Mouse (Mus musculus) Patski (cell line): ENCODE measurements around the gene Ebi3. TPM values are rescaled to one million over a fixed set of nuclear protein-coding genes. Genes with fewer than 3 reads are reported as not detected.

Experiments used
- ATAC-seq: fragments of 100-300 bp; one replicate; pipeline ENCODE4 v1.8.0; 2021
- CTCF ChIA-PET: fragments of 350-600 bp; sonication (Branson Sonifier 250); formaldehyde crosslinking; loops from one replicate; lab custom pipeline; 2022; ENCODE audit warnings: inconsistent platforms; lab: Charles Lee
- POLR2A ChIA-PET: fragments of 350-600 bp; sonication (Branson Sonifier 250); formaldehyde crosslinking; loops from one replicate; lab custom pipeline; 2022; ENCODE audit warnings: antibody characterized with exemption, inconsistent platforms; lab: Charles Lee
- DNase-seq: peaks from one replicate; pipeline ENCODE4 v3.0.0-alpha.2; 2011; ENCODE audit warnings: low read depth, low spot score
- H3K27me3 ChIP-seq: fragments of 371-371 bp; one replicate; pipeline ENCODE4 v1.5.1; 2021
- CTCF ChIP-seq: fragments of 100-300 bp; IDR thresholded peaks from one replicate; pipeline ENCODE4 v1.5.1; 2021
- in situ Hi-C: fragments of 300-500 bp; cut with MboI; formaldehyde crosslinking; loops from 3 replicates; pipeline ENCODE4 v1.11.1; 2018; ENCODE audit warnings: low pct_unique_long_range_greater_than_20kb, mixed read lengths
- polyA plus RNA-seq: library from polyadenylated mRNA; unstranded; gene quantifications from one replicate; pipeline ENCODE4 v1.2.3, GENCODE M21; 2021

Ebi3 gene
- polyA plus RNA-seq, 1 experiment from 2014 or later = not detected

DNA sequence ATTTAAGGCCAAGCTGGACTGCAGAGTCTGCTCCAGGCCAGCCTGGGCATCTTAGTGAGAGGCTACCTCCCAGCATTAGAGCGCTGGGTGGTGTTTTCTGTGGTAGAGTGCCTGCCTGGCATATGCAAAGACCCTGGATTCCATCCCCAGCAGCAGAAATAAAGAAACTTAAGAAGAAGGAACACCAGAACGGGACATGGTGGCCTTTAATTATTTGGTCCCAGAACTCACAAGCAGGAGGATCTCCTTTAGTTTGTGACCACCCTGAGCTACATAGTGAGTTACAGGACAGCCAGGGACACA lies 6.1 kb downstream of the Ebi3 start:
- ChIA-PET CTCF (interaction anchor here (0.8 kb wide), 1 partner anchor 78 kb away, joined by 3 read pairs; the partner anchor contains the start of gene Sh3gl1), POLR2A (interaction anchor here (0.7 kb wide), 2 partner anchors 149 to 249 kb away, joined by 3 read pairs; no protein-coding TSS in a partner anchor)
- no peak for DNase-seq
- in situ Hi-C loops = no loop called here
- no peak for ATAC-seq
- TF ChIP-seq CTCF = no peak
- H3K27me3 ChIP-seq = peaks cover 2% of the 10 kb centered on the region

DNA sequence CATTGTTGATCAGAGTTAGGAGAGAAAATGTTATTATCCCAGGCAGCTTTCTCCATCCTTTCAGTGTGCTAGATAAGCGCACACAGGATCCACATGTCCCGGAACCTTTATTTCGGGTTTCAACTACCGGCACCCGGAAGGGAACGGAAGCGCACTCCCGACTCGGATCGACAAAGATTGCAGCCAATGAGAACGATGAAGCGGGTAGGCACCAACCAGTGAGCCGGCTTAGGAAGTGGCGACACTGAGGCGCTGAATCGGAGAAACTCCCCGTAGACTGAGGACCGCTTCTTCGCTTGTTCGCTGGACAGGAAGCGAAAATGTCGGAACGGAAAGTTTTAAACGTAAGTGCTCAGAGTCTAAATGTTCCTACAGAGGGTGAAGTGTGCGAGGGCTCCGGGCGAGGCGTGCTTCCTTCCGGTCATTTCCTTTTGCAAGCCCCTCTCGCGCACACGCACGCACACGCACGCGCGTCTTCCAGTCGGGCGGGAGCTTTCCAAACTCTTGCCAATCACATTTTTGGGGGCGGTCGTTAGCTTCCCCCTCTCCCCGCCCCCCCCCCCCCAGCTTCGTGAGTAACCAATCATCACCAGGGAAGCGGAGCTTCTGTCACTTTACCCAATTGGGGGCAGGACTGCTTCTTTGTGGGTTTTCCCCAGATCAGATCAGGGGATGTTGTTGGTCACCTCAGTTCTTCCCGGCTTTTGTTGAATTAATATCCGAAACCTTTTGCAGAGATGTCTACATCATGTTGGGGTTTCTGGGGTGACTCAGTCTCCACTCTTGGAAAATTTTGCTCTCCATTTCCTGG lies 6.7 kb downstream of the Ebi3 start, which contains the start of gene Yju2:
Gene Yju2 (plus strand): TSS at position 182 of the 811 bp plus-strand sequence.
- ChIA-PET CTCF (interaction anchor here (0.8 to 1.1 kb wide), 3 partner anchors 73 to 257 kb away, joined by 3 read pairs; partner anchors contain the start of gene Sh3gl1), POLR2A (interaction anchor here (0.7 kb wide), 2 partner anchors 148 to 249 kb away, joined by 3 read pairs; no protein-coding TSS in a partner anchor)
- peak; percentile 97 for ATAC-seq
- no peak for TF ChIP-seq CTCF
- in situ Hi-C loops = no loop called here
- DNase-seq = peak; percentile 90
- H3K27me3 ChIP-seq = no peaks in the 10 kb centered on the region

GRCm38 (mm10) chr17:55959946-55960740 lies 7.7 kb downstream of the Ebi3 start:
- ChIA-PET POLR2A (interaction anchor here (1.3 kb wide), 1 partner anchor 17 kb away, joined by 3 read pairs; no protein-coding TSS in a partner anchor), CTCF (interaction anchor here (0.9 to 1.1 kb wide), 2 partner anchors 72 to 258 kb away, joined by 3 read pairs; no protein-coding TSS in a partner anchor)
- TF ChIP-seq CTCF = no peak
- DNase-seq (no peak), ATAC-seq (no peak)
- H3K27me3 ChIP-seq = no peaks in the 10 kb centered on the region
- in situ Hi-C loops = loop anchor here (10.0 kb wide), 1 partner anchor 55 kb away; no protein-coding TSS in a partner anchor

GRCm38 (mm10) chr17:55960791-55961190 lies 8.4 kb downstream of the Ebi3 start:
- no peaks in the 10 kb centered on the region for H3K27me3 ChIP-seq
- TF ChIP-seq CTCF = no peak
- ATAC-seq = no peak
- ChIA-PET POLR2A (interaction anchor here (1.3 kb wide), 1 partner anchor 16 kb away, joined by 3 read pairs; no protein-coding TSS in a partner anchor), CTCF (no interaction called here)
- in situ Hi-C loops = loop anchor here (10.0 kb wide), 1 partner anchor 54 kb away; no protein-coding TSS in a partner anchor
- DNase-seq = no peak

DNA sequence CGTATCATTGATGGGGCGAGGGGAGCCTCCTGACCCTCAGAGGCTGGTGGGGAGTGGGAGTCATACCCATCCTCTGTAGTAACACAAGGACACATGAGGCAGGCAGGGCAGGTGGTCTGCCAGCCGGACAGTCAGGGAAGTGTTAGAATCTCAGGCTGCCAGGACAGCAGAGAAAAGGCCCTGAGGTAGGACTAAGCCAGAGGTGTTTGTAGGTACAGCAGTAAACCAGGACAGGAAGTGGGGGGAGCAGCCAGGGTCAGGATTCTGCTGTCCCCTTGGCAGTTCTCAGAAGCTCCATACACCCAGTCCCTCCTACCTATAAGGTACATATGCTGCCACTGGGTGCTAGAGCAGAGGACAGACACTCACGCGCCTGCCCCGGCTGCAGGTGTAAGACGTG lies 9.2 kb downstream of the Ebi3 start:
- no peak for TF ChIP-seq CTCF
- no peak for ATAC-seq
- ChIA-PET POLR2A (no interaction called here), CTCF (no interaction called here)
- no peak for DNase-seq
- H3K27me3 ChIP-seq = no peaks in the 10 kb centered on the region
- in situ Hi-C loops = loop anchor here (10.0 kb wide), 1 partner anchor 53 kb away; no protein-coding TSS in a partner anchor

DNA sequence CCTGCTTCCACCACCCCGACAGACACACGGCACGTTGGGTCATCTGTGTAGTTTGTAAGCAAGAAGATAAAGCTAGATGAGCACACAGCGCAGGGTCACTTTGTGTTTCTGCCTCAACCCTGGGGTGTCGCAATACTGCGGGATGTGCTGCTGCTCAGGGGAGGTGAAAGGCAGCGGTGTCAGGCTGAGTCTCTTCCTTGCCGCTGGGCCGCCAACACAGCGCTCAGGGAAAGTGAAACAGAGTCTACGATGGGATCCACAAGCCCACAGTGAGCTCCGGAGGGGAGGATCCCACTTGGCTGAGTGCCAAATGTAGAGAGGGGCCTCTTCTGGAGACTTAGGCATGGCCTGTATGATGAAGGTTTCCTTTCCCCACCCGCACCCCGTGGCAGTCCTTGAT lies 10.7 kb downstream of the Ebi3 start:
- in situ Hi-C loops = loop anchor here (10.0 kb wide), 1 partner anchor 52 kb away; no protein-coding TSS in a partner anchor
- ChIA-PET POLR2A (no interaction called here), CTCF (interaction anchor here (0.9 kb wide), 1 partner anchor 11 kb away, joined by 3 read pairs; no protein-coding TSS in a partner anchor)
- no peak for TF ChIP-seq CTCF
- ATAC-seq = no peak
- H3K27me3 ChIP-seq = no peaks in the 10 kb centered on the region
- no peak for DNase-seq

- in situ Hi-C loops = loop anchor here (10.0 kb wide), 1 partner anchor 50 kb away; no protein-coding TSS in a partner anchor
- CTCF ChIA-PET = interaction anchor here (1.0 kb wide), 1 partner anchor 12 kb away, joined by 3 read pairs; no protein-coding TSS in a partner anchor
- no peaks in the 10 kb centered on the region for H3K27me3 ChIP-seq
- ATAC-seq (no peak), DNase-seq (no peak)
- no peak for TF ChIP-seq CTCF
- POLR2A ChIA-PET = no interaction called here
Observed at GRCm38 (mm10) chr17:55964496-55964895, 12.1 kb downstream of the Ebi3 start.

GRCm38 (mm10) chr17:55964996-55965395 lies 12.6 kb downstream of the Ebi3 start:
- H3K27me3 ChIP-seq = no peaks in the 10 kb centered on the region
- ChIA-PET CTCF (interaction anchor here (1.0 kb wide), 1 partner anchor 11 kb away, joined by 3 read pairs; no protein-coding TSS in a partner anchor), POLR2A (no interaction called here)
- ATAC-seq (no peak), DNase-seq (no peak)
- no peak for TF ChIP-seq CTCF
- in situ Hi-C loops = loop anchor here (10.0 kb wide), 1 partner anchor 50 kb away; no protein-coding TSS in a partner anchor

- POLR2A ChIA-PET = interaction anchor here (0.6 kb wide), 1 partner anchor 9 kb away, joined by 3 read pairs; no protein-coding TSS in a partner anchor
- CTCF ChIA-PET = interaction anchor here (0.9 kb wide), 1 partner anchor 51 kb away, joined by 3 read pairs; no protein-coding TSS in a partner anchor
- no peak for TF ChIP-seq CTCF
- DNase-seq (no peak), ATAC-seq (no peak)
- in situ Hi-C loops = loop anchor here (10.0 kb wide), 1 partner anchor 48 kb away; no protein-coding TSS in a partner anchor
- H3K27me3 ChIP-seq = no peaks in the 10 kb centered on the region
Observed at GRCm38 (mm10) chr17:55967186-55967585, 14.7 kb downstream of the Ebi3 start.
